Mouse (Mus musculus): ENCODE data around the gene Pts. TPM values are rescaled to one million over a fixed set of nuclear protein-coding genes. Genes with fewer than 3 reads are reported as not detected.

Gene Pts
- polyA plus RNA-seq, 1 experiment from 2014 or later = 48.9 TPM

GRCm38 (mm10) chr9:50548936-50549335, 20.4 kb upstream of the Pts start:
- no peaks in the 10 kb centered on the region for H3K27me3 ChIP-seq (ENCODE audit: insufficient read depth, low read length)
- H3K4me3 ChIP-seq (ENCODE audit: low read depth, low read length) = no peak overlapping the region
- WGBS (ENCODE audit: insufficient replicate concordance) = 71% methylated on average over 4 of the region's 4 CpGs
- H3K4me2 ChIP-seq (ENCODE audit: low read depth, low read length) = no peak overlapping the region
- no peak for ATAC-seq
- H3K9ac ChIP-seq (replicated peaks) = no peak overlapping the region
- TF ChIP-seq EP300 (IDR thresholded peaks at IDR 0.05; ENCODE audit: low read depth) (no peak), CTCF (IDR thresholded peaks at IDR 0.05; ENCODE audit: low read depth) (no peak)
- no peak for DNase-seq
- H3K4me1 ChIP-seq (ENCODE audit: insufficient read depth) = peaks cover 4% of the 10 kb centered on the region; the same call in 1 of the 2 replicates
- H3K36me3 ChIP-seq (replicated peaks; ENCODE audit: insufficient read depth, low read length) = no peaks in the 10 kb centered on the region
- H3K9me3 ChIP-seq (ENCODE audit: low read length) = no peaks in the 10 kb centered on the region
- no peak overlapping the region for H3K27ac ChIP-seq (ENCODE audit: low read depth)

- Histone ChIP-seq H3K4me3 (ENCODE audit: low read depth, low read length) (no peak overlapping the region), H3K27me3 (ENCODE audit: insufficient read depth, low read length) (no peaks in the 10 kb centered on the region), H3K36me3 (replicated peaks; ENCODE audit: insufficient read depth, low read length) (no peaks in the 10 kb centered on the region), H3K9ac (replicated peaks) (no peak overlapping the region), H3K9me3 (ENCODE audit: low read length) (no peaks in the 10 kb centered on the region), H3K4me2 (ENCODE audit: low read depth, low read length) (no peak overlapping the region; the same call in 1 of the 2 replicates), H3K4me1 (ENCODE audit: insufficient read depth) (no peaks in the 10 kb centered on the region), H3K27ac (ENCODE audit: low read depth) (no peak overlapping the region)
- no peak for DNase-seq
- 26% methylated on average over 5 of the region's 5 CpGs for WGBS (ENCODE audit: insufficient replicate concordance)
- ATAC-seq = no peak
- no peak for TF ChIP-seq EP300 (IDR thresholded peaks at IDR 0.05; ENCODE audit: low read depth)
Observed at GRCm38 (mm10) chr9:50547859-50548478, 19.4 kb upstream of the Pts start.

- Histone ChIP-seq H3K4me1 (ENCODE audit: insufficient read depth) (no peaks in the 10 kb centered on the region), H3K4me3 (ENCODE audit: low read depth, low read length) (no peak overlapping the region), H3K9me3 (ENCODE audit: low read length) (no peaks in the 10 kb centered on the region), H3K9ac (replicated peaks) (no peak overlapping the region), H3K36me3 (replicated peaks; ENCODE audit: insufficient read depth, low read length) (no peaks in the 10 kb centered on the region), H3K27me3 (ENCODE audit: insufficient read depth, low read length) (no peaks in the 10 kb centered on the region), H3K27ac (ENCODE audit: low read depth) (no peak overlapping the region), H3K4me2 (ENCODE audit: low read depth, low read length) (no peak overlapping the region)
- TF ChIP-seq CTCF (IDR thresholded peaks at IDR 0.05; ENCODE audit: low read depth) (no peak), EP300 (IDR thresholded peaks at IDR 0.05; ENCODE audit: low read depth) (no peak)
- ATAC-seq = no peak
- WGBS (ENCODE audit: insufficient replicate concordance) = 69% methylated on average over 9 of the region's 9 CpGs
- DNase-seq = no peak
Observed at GRCm38 (mm10) chr9:50542401-50542800, 13.9 kb upstream of the Pts start.

GRCm38 (mm10) chr9:50540170-50540569, 11.6 kb upstream of the Pts start:
- Histone ChIP-seq H3K27ac (ENCODE audit: low read depth) (no peak overlapping the region), H3K27me3 (ENCODE audit: insufficient read depth, low read length) (no peaks in the 10 kb centered on the region), H3K36me3 (replicated peaks; ENCODE audit: insufficient read depth, low read length) (no peaks in the 10 kb centered on the region), H3K4me2 (ENCODE audit: low read depth, low read length) (no peak overlapping the region; the same call in 1 of the 2 replicates), H3K4me3 (ENCODE audit: low read depth, low read length) (no peak overlapping the region), H3K9ac (replicated peaks) (no peak overlapping the region), H3K4me1 (ENCODE audit: insufficient read depth) (no peaks in the 10 kb centered on the region), H3K9me3 (ENCODE audit: low read length) (no peaks in the 10 kb centered on the region)
- DNase-seq = no peak
- ATAC-seq = no peak
- WGBS (ENCODE audit: insufficient replicate concordance) = 33% methylated on average over 7 of the region's 7 CpGs
- TF ChIP-seq CTCF (IDR thresholded peaks at IDR 0.05; ENCODE audit: low read depth) (no peak), EP300 (IDR thresholded peaks at IDR 0.05; ENCODE audit: low read depth) (no peak)

- Histone ChIP-seq H3K4me1 (ENCODE audit: insufficient read depth) (peaks cover 5% of the 10 kb centered on the region; the same call in 1 of the 2 replicates), H3K9me3 (ENCODE audit: low read length) (no peaks in the 10 kb centered on the region), H3K4me3 (ENCODE audit: low read depth, low read length) (no peak overlapping the region), H3K9ac (replicated peaks) (no peak overlapping the region), H3K36me3 (replicated peaks; ENCODE audit: insufficient read depth, low read length) (no peaks in the 10 kb centered on the region), H3K27ac (ENCODE audit: low read depth) (no peak overlapping the region), H3K27me3 (ENCODE audit: insufficient read depth, low read length) (no peaks in the 10 kb centered on the region), H3K4me2 (ENCODE audit: low read depth, low read length) (no peak overlapping the region)
- ATAC-seq (no peak), DNase-seq (no peak)
- WGBS (ENCODE audit: insufficient replicate concordance) = 43% methylated on average over 4 of the region's 4 CpGs
- TF ChIP-seq CTCF (IDR thresholded peaks at IDR 0.05; ENCODE audit: low read depth) (no peak), EP300 (IDR thresholded peaks at IDR 0.05; ENCODE audit: low read depth) (no peak)
Observed at GRCm38 (mm10) chr9:50537295-50537694, 8.8 kb upstream of the Pts start.

GRCm38 (mm10) chr9:50536603-50537135, 8.1 kb upstream of the Pts start:
- Histone ChIP-seq H3K9ac (replicated peaks) (no peak overlapping the region), H3K4me2 (ENCODE audit: low read depth, low read length) (no peak overlapping the region), H3K4me3 (ENCODE audit: low read depth, low read length) (no peak overlapping the region), H3K9me3 (ENCODE audit: low read length) (no peaks in the 10 kb centered on the region), H3K4me1 (ENCODE audit: insufficient read depth) (peaks cover 5% of the 10 kb centered on the region; the same call in 1 of the 2 replicates), H3K27ac (ENCODE audit: low read depth) (no peak overlapping the region), H3K36me3 (replicated peaks; ENCODE audit: insufficient read depth, low read length) (no peaks in the 10 kb centered on the region), H3K27me3 (ENCODE audit: insufficient read depth, low read length) (no peaks in the 10 kb centered on the region)
- WGBS (ENCODE audit: insufficient replicate concordance) = 60% methylated on average over 7 of the region's 7 CpGs
- DNase-seq = no peak
- TF ChIP-seq CTCF (IDR thresholded peaks at IDR 0.05; ENCODE audit: low read depth) (no peak), EP300 (IDR thresholded peaks at IDR 0.05; ENCODE audit: low read depth) (no peak)
- ATAC-seq = no peak

All from liver, postnatal 0 days (tissue).